Mouse (Mus musculus) heart, postnatal 0 days (tissue): ENCODE results near the gene Aldh3b2.

Experiments
- CTCF ChIP-seq: IDR thresholded peaks from 2 replicates; pipeline ENCODE4 v1.5.1; 2016; ENCODE audit warnings: antibody characterized with exemption, control low read depth, low read depth
- EP300 ChIP-seq: IDR thresholded peaks from 2 replicates; pipeline ENCODE4 v1.6.1; 2016; ENCODE audit warnings: antibody characterized with exemption, low read depth

DNA sequence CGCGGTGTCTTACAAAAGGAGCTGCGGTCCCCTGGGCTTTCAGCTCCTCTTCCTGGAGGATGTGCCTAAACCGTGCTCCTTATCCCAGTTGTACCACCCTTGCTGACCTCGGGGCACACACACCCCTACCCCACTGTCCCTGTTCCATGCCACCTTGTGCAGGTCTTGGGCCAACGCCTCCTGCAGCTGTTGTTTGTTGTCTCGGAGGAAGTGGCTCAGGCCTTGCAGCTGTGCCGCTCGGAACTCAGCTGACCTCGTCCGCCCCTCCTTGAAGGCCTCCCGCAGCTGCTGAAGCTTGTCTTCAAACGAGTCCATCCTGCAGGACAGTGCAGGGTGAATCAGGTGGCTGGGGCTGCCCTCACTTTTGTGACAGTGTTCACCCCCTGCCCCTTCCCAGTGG, 48.5 kb upstream of the Aldh3b2 start:
- TF ChIP-seq CTCF = no peak
- TF ChIP-seq EP300 = no peak
